Mouse (Mus musculus): ENCODE results near the gene Col10a1.
"Not testable (repeated sequence)": the region's sequence is repeated elsewhere in the genome, so short reads cannot be mapped to it uniquely, and the experiment has no call there.

Col10a1 gene

GRCm38 (mm10) chr10:34389681-34390080 is at the start of gene Col10a1:
Gene Col10a1 (plus strand): TSS chr10:34389981.
- DNase-seq (ENCODE audit: low read depth, low spot score): no peak

DNA sequence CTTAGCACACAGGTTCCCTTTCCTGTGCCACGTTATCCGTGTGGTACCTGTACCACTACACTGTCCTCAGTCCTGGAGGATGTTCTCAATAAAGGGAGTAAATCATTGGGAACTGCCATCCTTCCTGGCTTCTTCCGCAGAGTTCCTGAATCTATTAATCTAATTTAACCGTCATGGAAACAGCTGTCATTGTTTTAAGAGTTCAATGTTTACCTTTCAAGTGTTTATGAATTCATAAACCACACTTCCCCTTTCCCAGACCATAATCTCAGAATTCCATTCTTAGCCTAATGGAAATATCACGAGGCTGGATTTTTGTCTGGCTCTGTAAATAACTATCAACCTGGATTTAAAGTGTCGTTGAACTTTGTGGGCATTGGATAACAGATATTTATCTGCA is 48.8 kb upstream of the Col10a1 start:
- DNase-seq (ENCODE audit: low read depth, low spot score): no peak

GRCm38 (mm10) chr10:34341886-34342285 is 47.9 kb upstream of the Col10a1 start:
- no peak for DNase-seq (ENCODE audit: low read depth, low spot score)

GRCm38 (mm10) chr10:34352166-34352565 is 37.6 kb upstream of the Col10a1 start:
- no peak for DNase-seq (ENCODE audit: low read depth, low spot score)

- DNase-seq (ENCODE audit: low read depth, low spot score): no peak
Measured at GRCm38 (mm10) chr10:34358263-34358662, 31.5 kb upstream of the Col10a1 start.

GRCm38 (mm10) chr10:34363756-34364155 is 26.0 kb upstream of the Col10a1 start:
- DNase-seq (ENCODE audit: low read depth, low spot score): no peak

DNA sequence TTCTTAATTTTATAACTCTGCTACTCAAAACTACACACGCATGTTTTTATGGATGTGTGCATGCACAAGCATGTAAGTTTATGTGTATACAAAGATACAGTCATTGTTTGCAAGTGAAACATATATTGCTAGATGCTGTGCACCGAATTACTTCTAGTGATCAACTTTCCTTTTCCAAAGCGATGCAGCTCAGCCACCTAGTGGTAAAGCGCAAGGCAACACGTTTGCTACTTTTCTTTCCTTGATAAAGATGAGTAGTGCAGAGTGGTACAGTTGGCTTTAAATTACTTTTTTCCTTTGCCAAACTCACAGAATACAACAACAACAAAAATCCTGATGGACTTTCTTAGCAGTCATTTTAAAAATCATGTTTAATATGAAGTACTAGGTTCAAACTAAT is 21.6 kb upstream of the Col10a1 start:
- DNase-seq (ENCODE audit: low read depth, low spot score): no peak

- DNase-seq (ENCODE audit: low read depth, low spot score): no peak
Measured at GRCm38 (mm10) chr10:34373332-34373731, 16.4 kb upstream of the Col10a1 start.

- DNase-seq (ENCODE audit: low read depth, low spot score): no peak
Measured at GRCm38 (mm10) chr10:34385636-34386035, 4.1 kb upstream of the Col10a1 start.

GRCm38 (mm10) chr10:34396959-34397358 is 7.2 kb downstream of the Col10a1 start:
- DNase-seq (ENCODE audit: low read depth, low spot score): no peak

GRCm38 (mm10) chr10:34399267-34399666 is 9.5 kb downstream of the Col10a1 start:
- DNase-seq (ENCODE audit: low read depth, low spot score): no peak

DNA sequence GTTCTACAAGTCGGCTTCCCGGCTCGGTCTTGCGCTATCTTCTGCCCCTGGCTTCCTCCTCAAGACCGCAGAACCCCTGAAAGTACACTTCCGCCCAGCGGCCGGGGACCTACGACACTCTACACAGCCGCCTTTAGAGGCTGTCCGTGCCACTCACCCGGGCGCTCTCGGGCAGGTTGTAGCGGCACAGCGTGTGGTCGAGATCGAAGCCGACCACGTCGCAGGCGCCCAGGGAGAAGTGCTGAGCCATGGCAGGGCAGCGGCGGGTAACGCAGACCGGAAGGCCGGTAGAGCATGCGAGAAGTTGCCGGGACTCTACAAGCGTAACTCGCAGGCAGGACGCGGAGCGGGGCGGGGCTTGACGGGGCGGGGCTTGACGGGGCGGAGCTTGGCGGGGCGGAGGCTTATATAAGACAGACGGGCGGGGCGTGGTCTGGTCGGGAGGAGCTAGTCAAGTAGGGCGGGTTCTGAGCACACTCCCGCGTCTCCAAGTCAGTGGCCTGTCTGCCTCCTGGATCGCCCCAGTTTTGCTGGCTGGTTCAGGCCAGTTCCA is 28.5 kb downstream of the Col10a1 start, which contains the start of gene Nt5dc1:
Gene Nt5dc1, minus strand, starts transcription at position 349 of the 553 bp plus-strand sequence.
- DNase-seq (ENCODE audit: low read depth, low spot score): peak; percentile 98

GRCm38 (mm10) chr10:34418794-34419193 is 29.0 kb downstream of the Col10a1 start:
- DNase-seq (ENCODE audit: low read depth, low spot score): not testable (repeated sequence)

GRCm38 (mm10) chr10:34431783-34432182 is 42.0 kb downstream of the Col10a1 start:
- no peak for DNase-seq (ENCODE audit: low read depth, low spot score)

DNA sequence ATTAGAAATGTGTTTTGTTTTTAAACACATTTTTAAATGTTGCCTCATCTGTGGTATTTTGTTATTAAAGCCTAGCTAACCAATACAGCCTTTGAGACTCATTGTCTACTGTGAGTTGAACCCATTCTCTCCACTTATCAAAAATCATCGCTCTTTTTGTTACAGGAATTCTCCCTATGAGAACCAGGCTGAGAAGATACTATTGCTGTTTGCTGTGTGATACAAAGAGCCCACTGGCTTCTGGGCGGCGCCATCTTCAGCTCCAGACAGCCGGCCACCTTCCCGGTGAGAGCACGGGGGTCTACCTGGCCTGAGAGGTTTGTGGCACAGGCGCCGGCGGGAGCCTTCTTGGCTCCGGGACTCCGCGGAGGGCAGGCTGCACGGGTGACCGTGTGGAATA is 44.4 kb downstream of the Col10a1 start:
- peak; percentile 56 for DNase-seq (ENCODE audit: low read depth, low spot score)
